Mouse (Mus musculus) heart, postnatal 0 days (tissue): Measurements from ENCODE around the gene Foxn3. TPM values are rescaled to one million over a fixed set of nuclear protein-coding genes. Genes with fewer than 3 reads are reported as not detected.
A peak's percentile ranks its signal among the peaks of the same experiment; 100 is the strongest.

ENCODE experiments used
- ATAC-seq: fragments of 200-750 bp; cut with Nextera tagmentation; 2 replicates; pipeline ENCODE4 v1.8.0; 2017; ENCODE audit warnings: low read depth, moderate number of reproducible peaks, moderate library complexity; ENCODE audit not compliant: insufficient read depth
- DNase-seq: peaks from one replicate; pipeline ENCODE4 v3.0.0-alpha.2; 2016; ENCODE audit warnings: low spot score
- H3K27ac ChIP-seq: fragments of 300-500 bp; sonication (generic); 2 replicates; pipeline ENCODE4 v1.5.1; 2014; ENCODE audit warnings: low read depth, mild to moderate bottlenecking
- H3K27me3 ChIP-seq: fragments of 300-500 bp; sonication (generic); 2 replicates; pipeline ENCODE4 v1.6.1; 2014; ENCODE audit warnings: low read length, mixed read lengths; ENCODE audit not compliant: control insufficient read depth, insufficient read depth
- H3K36me3 ChIP-seq: fragments of 300-500 bp; sonication (generic); replicated peaks from 2 replicates; pipeline ENCODE4 v1.6.1; 2014; ENCODE audit warnings: low read length, mixed read lengths; ENCODE audit not compliant: control insufficient read depth, insufficient read depth
- H3K4me1 ChIP-seq: fragments of 300-500 bp; sonication (generic); 2 replicates; pipeline ENCODE4 v1.6.1; 2014; ENCODE audit warnings: antibody characterized with exemption; ENCODE audit not compliant: control insufficient read depth, insufficient read depth
- H3K4me2 ChIP-seq: fragments of 300-500 bp; sonication (generic); 2 replicates; pipeline ENCODE4 v1.6.1; 2014; ENCODE audit warnings: low read depth, mild to moderate bottlenecking, low read length, moderate library complexity
- H3K4me3 ChIP-seq: fragments of 300-500 bp; sonication (generic); 2 replicates; pipeline ENCODE4 v1.5.1; 2014; ENCODE audit warnings: low read depth, low read length
- H3K9ac ChIP-seq: fragments of 300-500 bp; sonication (generic); replicated peaks from 2 replicates; pipeline ENCODE4 v1.6.1; 2014; ENCODE audit warnings: low read depth, low read length, mixed read lengths
- H3K9me3 ChIP-seq: fragments of 300-500 bp; sonication (generic); replicated peaks from 2 replicates; pipeline ENCODE4 v1.6.1; 2016; ENCODE audit warnings: low read length; ENCODE audit not compliant: control insufficient read depth
- CTCF ChIP-seq: IDR thresholded peaks from 2 replicates; pipeline ENCODE4 v1.5.1; 2016; ENCODE audit warnings: antibody characterized with exemption, control low read depth, low read depth
- EP300 ChIP-seq: IDR thresholded peaks from 2 replicates; pipeline ENCODE4 v1.6.1; 2016; ENCODE audit warnings: antibody characterized with exemption, low read depth
- WGBS: fragments of 180-500 bp; shearing (Covaris S2); extraction: QIAGEN DNeasy Blood & Tissue Kit; methylation state at CpG from one replicate; pipeline ENCODE4 v1.1.7; 2014; 5-methylcytosine and 5-hydroxymethylcytosine counted together
- polyA plus RNA-seq: library from polyadenylated mRNA; unstranded; fragments of >200 nt; fragmentation: Nextera tagmentation; extraction: Ambion mirVana; gene quantifications from 2 replicates; pipeline ENCODE4 v1.2.1, GENCODE M21; 2015
- total RNA-seq: library from RNA; depleted of rRNA; stranded (reverse); fragments of >200 nt; gene quantifications from 2 replicates; pipeline ENCODE4 v1.2.3, GENCODE M21; 2014; ENCODE audit warnings: low replicate concordance

Foxn3 gene
- total and polyA plus RNA-seq, 2 experiments from 2014 or later, result 31.4 to 55.3 TPM

DNA sequence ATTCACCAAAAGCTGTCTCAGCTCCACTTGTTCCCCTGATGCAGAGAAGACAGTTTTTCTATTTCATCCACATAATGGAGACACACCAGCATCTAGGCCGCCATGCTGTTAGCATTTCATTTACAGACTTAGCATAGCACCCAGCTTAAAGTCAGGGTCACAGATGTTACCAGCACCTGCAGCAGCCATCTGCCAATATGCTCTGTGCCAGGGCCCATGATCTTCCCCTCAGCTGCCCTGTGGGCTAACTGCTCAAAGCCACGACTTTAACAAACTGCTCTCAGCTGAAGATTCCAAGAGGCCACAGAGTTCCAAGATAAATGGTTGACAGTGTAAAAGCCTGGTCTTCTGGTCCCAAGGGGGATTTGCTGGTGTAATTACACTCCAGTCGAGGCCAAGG, 252.1 kb downstream of the Foxn3 start:
- Histone ChIP-seq H3K9ac (no peak overlapping the region), H3K4me3 (no peak overlapping the region), H3K9me3 (no peaks in the 10 kb centered on the region), H3K27me3 (no peaks in the 10 kb centered on the region), H3K36me3 (no peaks in the 10 kb centered on the region), H3K27ac (no peak overlapping the region), H3K4me2 (no peak overlapping the region), H3K4me1 (peaks cover 6% of the 10 kb centered on the region)
- TF ChIP-seq EP300, result no peak
- no peak for TF ChIP-seq CTCF
- no peak for DNase-seq
- ATAC-seq, result no peak
- 59% methylated on average over 3 of the region's 3 CpGs for WGBS

DNA sequence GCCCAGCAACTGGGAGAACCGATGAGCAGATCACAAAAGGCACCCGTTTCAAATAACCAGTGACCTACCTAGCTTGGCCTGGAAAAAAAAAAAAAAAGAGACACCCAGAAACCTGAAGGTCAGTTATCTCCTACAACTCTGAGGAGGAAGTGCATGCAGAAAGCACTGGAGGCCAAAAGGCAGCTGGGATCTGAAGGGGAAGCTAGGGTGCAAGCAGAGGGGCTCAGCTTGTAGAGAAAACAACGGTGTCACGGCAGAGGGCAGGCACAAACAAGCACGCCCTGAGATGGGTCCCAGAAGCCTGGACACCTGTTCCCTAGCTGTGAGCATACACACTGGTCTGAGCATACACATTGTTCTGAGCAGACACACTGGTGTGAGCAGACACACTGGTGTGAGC, 253.4 kb downstream of the Foxn3 start:
- 84% methylated on average over 5 of the region's 5 CpGs for WGBS
- Histone ChIP-seq H3K27me3 (no peaks in the 10 kb centered on the region), H3K36me3 (no peaks in the 10 kb centered on the region), H3K4me1 (peaks cover 12% of the 10 kb centered on the region), H3K27ac (no peak overlapping the region), H3K4me3 (no peak overlapping the region), H3K9me3 (no peaks in the 10 kb centered on the region), H3K9ac (no peak overlapping the region), H3K4me2 (no peak overlapping the region)
- TF ChIP-seq EP300, result no peak
- TF ChIP-seq CTCF, result no peak
- no peak for ATAC-seq
- no peak for DNase-seq

DNA sequence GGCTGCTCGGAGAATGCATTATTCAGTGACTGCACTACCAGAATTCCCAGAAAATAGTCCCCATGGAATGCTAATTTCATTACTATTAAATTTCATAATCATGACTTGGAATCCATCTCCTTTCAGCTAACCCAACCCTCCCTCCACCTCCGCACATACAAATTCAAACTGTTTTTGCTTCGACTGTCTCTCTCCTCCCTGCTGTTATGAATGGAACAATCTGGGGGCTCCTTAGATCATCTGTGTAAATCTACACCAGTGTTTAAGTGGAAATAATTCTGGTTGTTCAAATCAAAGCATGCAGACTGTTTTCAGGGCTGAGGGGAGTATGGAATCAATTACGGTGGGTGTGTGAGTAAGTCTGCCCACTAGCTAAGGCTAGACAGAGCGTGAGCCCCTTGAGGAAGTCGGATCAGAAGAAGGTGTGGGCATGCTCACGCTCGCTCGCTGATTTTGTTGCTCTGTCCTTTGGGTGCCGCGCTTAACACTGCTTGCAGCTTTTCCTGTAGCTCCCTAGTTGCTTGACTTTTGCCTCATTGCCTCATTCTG, 254.8 kb downstream of the Foxn3 start:
- H3K27me3 ChIP-seq, result no peaks in the 10 kb centered on the region
- DNase-seq, result no peak
- WGBS, result 83% methylated on average over 11 of the region's 11 CpGs
- no peak for ATAC-seq
- H3K4me1 ChIP-seq, result peaks cover 12% of the 10 kb centered on the region
- no peaks in the 10 kb centered on the region for H3K9me3 ChIP-seq
- no peak overlapping the region for H3K9ac ChIP-seq
- H3K4me2 ChIP-seq, result no peak overlapping the region
- TF ChIP-seq EP300, result no peak
- no peak for TF ChIP-seq CTCF
- H3K4me3 ChIP-seq, result no peak overlapping the region
- no peaks in the 10 kb centered on the region for H3K36me3 ChIP-seq
- H3K27ac ChIP-seq, result no peak overlapping the region

DNA sequence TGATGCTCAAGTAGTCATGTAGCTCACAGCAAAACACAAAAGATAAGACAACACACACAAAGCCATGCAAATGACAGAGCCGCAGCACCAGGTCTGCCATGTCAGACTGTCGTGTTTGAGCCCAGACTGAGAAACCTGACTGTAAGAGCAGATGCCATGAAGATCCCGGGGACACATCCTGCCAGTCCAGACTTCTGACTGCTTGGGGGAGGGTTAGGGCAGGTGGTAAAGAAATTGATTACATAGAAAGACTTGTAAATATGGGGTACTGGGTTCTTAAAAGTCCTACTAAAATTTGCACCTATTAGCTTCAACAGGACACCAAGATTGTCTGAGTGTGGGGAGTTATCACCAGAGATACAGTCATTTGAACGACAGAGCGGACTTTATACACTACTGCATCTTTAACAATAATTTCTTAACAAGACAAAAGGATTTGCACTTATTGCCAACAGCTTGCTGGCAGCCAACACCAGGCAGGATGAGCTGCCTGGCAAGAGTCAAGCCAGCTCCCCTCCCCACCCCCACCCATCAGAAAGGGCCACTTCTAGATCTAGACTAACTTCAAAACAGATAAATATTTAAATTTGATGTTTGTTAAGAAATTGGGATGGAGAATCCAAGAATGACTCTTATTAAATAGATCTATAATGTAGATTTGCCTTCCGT, 256.7 kb downstream of the Foxn3 start:
- Histone ChIP-seq H3K4me1 (peaks cover 12% of the 10 kb centered on the region), H3K9ac (peak overlapping the region; percentile 38; the same call in 1 of the 2 replicates), H3K9me3 (no peaks in the 10 kb centered on the region), H3K27ac (peak overlapping the region; percentile 72), H3K4me3 (no peak overlapping the region), H3K27me3 (no peaks in the 10 kb centered on the region), H3K4me2 (peak overlapping the region; percentile 38), H3K36me3 (no peaks in the 10 kb centered on the region)
- DNase-seq (no peak), ATAC-seq (no peak; the same call in 1 of the 2 replicates)
- WGBS, result 31% methylated on average over 6 of the region's 6 CpGs
- no peak for TF ChIP-seq CTCF
- TF ChIP-seq EP300, result no peak

DNA sequence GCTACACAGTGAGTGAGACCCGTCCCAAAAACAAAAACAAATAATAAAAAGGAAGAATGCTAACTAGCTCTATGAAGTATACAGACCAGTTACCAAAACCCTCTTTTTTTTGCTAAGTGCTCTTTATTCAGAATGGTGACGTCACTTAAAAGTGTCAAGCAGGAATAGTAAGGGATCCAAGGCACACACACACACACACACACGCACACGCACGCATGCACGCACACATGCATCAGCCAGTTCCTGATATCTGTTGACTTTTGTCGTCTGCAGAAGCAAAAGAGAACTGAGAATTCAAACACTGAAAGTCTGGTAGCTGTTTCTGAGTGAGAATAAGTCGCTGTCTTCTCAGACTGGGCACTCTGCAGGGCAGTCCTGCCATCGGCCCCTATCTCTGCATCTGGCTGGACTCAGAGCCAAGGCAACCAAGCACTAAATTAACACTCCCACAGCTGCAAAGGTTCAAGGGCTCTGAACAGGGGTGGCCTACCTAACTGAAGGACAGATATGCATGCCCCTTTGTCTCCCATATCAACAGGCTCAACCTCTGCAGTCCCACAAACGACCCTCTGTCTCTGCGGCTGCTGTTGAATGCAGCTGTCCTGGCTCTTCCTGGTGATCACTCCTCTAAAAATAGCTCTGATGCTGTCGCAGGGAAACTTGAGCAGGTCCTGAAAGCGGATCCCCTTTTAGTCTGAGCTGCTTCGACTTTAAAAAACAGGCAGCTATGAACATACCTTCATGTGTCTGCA, 257.4 kb downstream of the Foxn3 start:
- no peaks in the 10 kb centered on the region for H3K36me3 ChIP-seq
- peak overlapping the region; percentile 38 for H3K4me2 ChIP-seq
- H3K27ac ChIP-seq, result peak overlapping the region; percentile 72
- H3K4me3 ChIP-seq, result no peak overlapping the region
- H3K27me3 ChIP-seq, result no peaks in the 10 kb centered on the region
- DNase-seq, result peak; percentile 84
- H3K4me1 ChIP-seq, result peaks cover 12% of the 10 kb centered on the region
- no peaks in the 10 kb centered on the region for H3K9me3 ChIP-seq
- TF ChIP-seq EP300, result no peak
- no peak for TF ChIP-seq CTCF
- peak overlapping the region; percentile 38; the same call in 1 of the 2 replicates for H3K9ac ChIP-seq
- 27% methylated on average over 14 of the region's 14 CpGs for WGBS
- peak; percentile 81 for ATAC-seq
